Mouse (Mus musculus) CD4-positive, CD25-positive, alpha-beta regulatory T cell, adult 9 weeks (primary cell): ENCODE measurements around the gene Tnc. TPM values are rescaled to one million over a fixed set of nuclear protein-coding genes. Genes with fewer than 3 reads are reported as not detected.

Experiments
- polyA plus RNA-seq: library from polyadenylated mRNA; unstranded; fragments of 100-300 nt; shearing (Covaris generic); gene quantifications from one replicate; pipeline ENCODE4 v1.2.1, GENCODE M21; 2017

Gene Tnc
- polyA plus RNA-seq = 0.07 TPM

DNA sequence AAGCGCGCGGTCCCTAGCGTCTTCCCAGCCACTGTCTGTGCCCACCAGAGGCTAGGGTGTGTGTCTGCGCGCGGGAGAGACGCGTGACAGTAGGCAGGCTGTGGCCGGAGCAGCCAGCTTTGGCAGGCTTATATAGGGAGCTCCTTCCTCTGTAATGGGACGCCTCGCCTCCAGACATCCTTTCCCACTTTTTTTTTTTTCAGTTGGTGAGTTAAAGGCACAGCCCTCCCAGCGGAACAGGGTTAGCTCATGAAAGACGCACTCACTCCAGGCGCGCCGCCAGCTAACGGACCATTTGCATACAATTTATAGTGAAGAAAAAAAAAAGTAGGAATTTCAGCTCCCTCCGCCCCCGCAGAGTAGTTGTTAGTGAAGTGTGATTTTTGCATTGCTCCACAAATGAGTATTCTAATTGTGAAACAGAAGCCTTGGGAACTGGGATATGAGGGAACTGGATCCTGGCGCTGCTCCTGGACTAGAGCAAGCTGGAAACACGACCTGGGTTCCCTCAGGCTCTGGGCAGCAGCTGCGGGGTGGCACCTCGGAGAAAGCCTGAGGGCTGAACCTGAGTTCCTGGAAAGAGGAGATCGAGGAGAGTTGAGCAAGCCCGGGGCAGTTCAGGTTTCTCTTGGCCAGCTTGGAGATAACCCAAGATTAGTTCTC is at the start of gene Tnc:
Gene Tnc (minus strand): TSS at position 185 of the 663 bp plus-strand sequence.

Other genes starting within 250 kb of the Tnc start
- gene Tnfsf8, start 185.7 kb downstream of the Tnc start, polyA plus RNA-seq = 75.5 TPM